Mouse (Mus musculus) urinary bladder, postnatal 25 days (tissue): Measurements from ENCODE around the gene Gas2l1.
A peak's percentile ranks its signal among the peaks of the same experiment; 100 is the strongest.

Experiments used
- DNase-seq: peaks from one replicate; pipeline ENCODE4 v3.0.0; 2022; ENCODE audit warnings: low spot score

Gas2l1 gene

GRCm38 (mm10) chr11:5042645-5043381 lies 22.3 kb downstream of the Gas2l1 start:
- no peak for DNase-seq

- no peak for DNase-seq
Measured at GRCm38 (mm10) chr11:5041144-5041780, 23.9 kb downstream of the Gas2l1 start.

GRCm38 (mm10) chr11:5040585-5040984 lies 24.5 kb downstream of the Gas2l1 start:
- DNase-seq = no peak

- peak; percentile 48 for DNase-seq
Measured at GRCm38 (mm10) chr11:5037146-5037854, 27.8 kb downstream of the Gas2l1 start.

GRCm38 (mm10) chr11:5035421-5035820 lies 29.7 kb downstream of the Gas2l1 start:
- no peak for DNase-seq

- DNase-seq = no peak
Measured at GRCm38 (mm10) chr11:5033136-5033535, 32.0 kb downstream of the Gas2l1 start.

- DNase-seq = no peak
Measured at GRCm38 (mm10) chr11:5032706-5033105, 32.4 kb downstream of the Gas2l1 start.

GRCm38 (mm10) chr11:5028228-5028627 lies 36.9 kb downstream of the Gas2l1 start:
- DNase-seq = no peak

- DNase-seq = no peak
Measured at GRCm38 (mm10) chr11:5025108-5025507, 40.0 kb downstream of the Gas2l1 start.

GRCm38 (mm10) chr11:5017506-5017905 lies 47.6 kb downstream of the Gas2l1 start:
- no peak for DNase-seq

- DNase-seq = no peak
Measured at GRCm38 (mm10) chr11:5016286-5016685, 48.8 kb downstream of the Gas2l1 start.

GRCm38 (mm10) chr11:5015720-5016119 lies 49.4 kb downstream of the Gas2l1 start:
- DNase-seq = peak; percentile 57

GRCm38 (mm10) chr11:5012213-5012715 lies 52.9 kb downstream of the Gas2l1 start:
- no peak for DNase-seq

GRCm38 (mm10) chr11:5011480-5011879 lies 53.6 kb downstream of the Gas2l1 start:
- DNase-seq = no peak

- DNase-seq = no peak
Measured at GRCm38 (mm10) chr11:5010205-5010604, 54.9 kb downstream of the Gas2l1 start.

- DNase-seq = no peak
Measured at GRCm38 (mm10) chr11:5009354-5010074, 55.6 kb downstream of the Gas2l1 start.

- no peak for DNase-seq
Measured at GRCm38 (mm10) chr11:5008867-5009266, 56.3 kb downstream of the Gas2l1 start.

- no peak for DNase-seq
Measured at GRCm38 (mm10) chr11:5007186-5007585, 57.9 kb downstream of the Gas2l1 start.

GRCm38 (mm10) chr11:5005528-5005927 lies 59.6 kb downstream of the Gas2l1 start:
- no peak for DNase-seq
